Mouse (Mus musculus): Measurements from ENCODE around the gene Prkaa1. TPM values are rescaled to one million over a fixed set of nuclear protein-coding genes. Genes with fewer than 3 reads are reported as not detected.

Gene Prkaa1
- 134 TPM for polyA plus RNA-seq (2014; fragmentation: Illumina TruSeq; extraction: RNeasy Lipid Tissue Mini Kit (QIAGEN cat#74804); ENCODE audit: low read depth, low replicate concordance)

GRCm38 (mm10) chr15:5143361-5144020 is at the start of gene Prkaa1:
Gene Prkaa1, plus strand, starts transcription at chr15:5143861.

GRCm38 (mm10) chr15:5107686-5108654 is 35.7 kb upstream of the Prkaa1 start, which contains the start of gene Card6:
Gene Card6, minus strand, starts transcription at chr15:5108539.

GRCm38 (mm10) chr15:5116270-5117030 is 27.2 kb upstream of the Prkaa1 start, which contains the start of gene Rpl37:
Gene Rpl37, plus strand, starts transcription at chr15:5116645.

GRCm38 (mm10) chr15:5185366-5186292 is 42.0 kb downstream of the Prkaa1 start, which contains the start of gene Ttc33:
Gene Ttc33, plus strand, starts transcription at chr15:5185525.

Other genes starting within 250 kb of the Prkaa1 start
- gene Mroh2b, start 245.1 kb upstream of the Prkaa1 start, polyA plus RNA-seq (2014; fragmentation: Illumina TruSeq; extraction: RNeasy Lipid Tissue Mini Kit (QIAGEN cat#74804); ENCODE audit: low read depth, low replicate concordance) = not detected
- gene C7, start 80.1 kb upstream of the Prkaa1 start, polyA plus RNA-seq (2014; fragmentation: Illumina TruSeq; extraction: RNeasy Lipid Tissue Mini Kit (QIAGEN cat#74804); ENCODE audit: low read depth, low replicate concordance) = 0.47 TPM
- 11.4 TPM for gene Card6, start 35.3 kb upstream of the Prkaa1 start, polyA plus RNA-seq (2014; fragmentation: Illumina TruSeq; extraction: RNeasy Lipid Tissue Mini Kit (QIAGEN cat#74804); ENCODE audit: low read depth, low replicate concordance)
- 38.4 TPM for gene Rpl37, start 27.2 kb upstream of the Prkaa1 start, polyA plus RNA-seq (2014; fragmentation: Illumina TruSeq; extraction: RNeasy Lipid Tissue Mini Kit (QIAGEN cat#74804); ENCODE audit: low read depth, low replicate concordance)
- 59.6 TPM for gene Ttc33, start 41.7 kb downstream of the Prkaa1 start, polyA plus RNA-seq (2014; fragmentation: Illumina TruSeq; extraction: RNeasy Lipid Tissue Mini Kit (QIAGEN cat#74804); ENCODE audit: low read depth, low replicate concordance)
- gene Ptger4, start 100.3 kb downstream of the Prkaa1 start, polyA plus RNA-seq (2014; fragmentation: Illumina TruSeq; extraction: RNeasy Lipid Tissue Mini Kit (QIAGEN cat#74804); ENCODE audit: low read depth, low replicate concordance) = 33.8 TPM